In the genomic region with DNA sequence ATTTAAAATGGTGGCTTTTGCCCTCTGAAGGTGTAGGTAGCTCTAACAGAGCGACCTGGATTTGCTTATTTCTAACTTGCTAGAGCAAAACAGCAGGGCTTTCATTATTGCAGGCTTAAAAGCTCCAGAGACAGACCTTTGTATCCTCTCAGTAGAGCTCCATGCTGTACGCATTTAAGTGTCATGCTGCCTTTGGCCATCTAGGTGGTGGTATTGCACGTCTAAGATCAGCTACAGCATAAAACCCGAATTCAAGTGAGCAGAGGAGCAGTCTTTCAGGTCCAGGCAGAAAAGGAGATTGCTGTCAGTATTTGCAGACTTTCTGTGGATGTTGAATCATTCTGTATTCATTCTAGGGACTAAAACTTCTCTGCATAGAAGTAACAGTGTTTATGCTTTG, we compare ENCODE assay signal across 8 mouse cellular contexts. TPM values are rescaled to one million over a fixed set of nuclear protein-coding genes. Genes with fewer than 3 reads are reported as not detected.
DNase-seq lines count a peak whose midpoint lies in the region; ATAC-seq lines count a peak whose summit lies in the region.

No protein-coding gene starts in this region.

- DNase-seq in kidney, adult 11 months, result peak; percentile 65
- DNase-seq in ES-CJ7 (ENCODE audit: low read depth, low spot score), result peak; percentile 90
- DNase-seq in cerebellum, adult 9-10 months, result peak; percentile 58
- DNase-seq in layer of hippocampus, postnatal 10 days (ENCODE audit: low spot score in 2 of 2), result peak; percentile 46 to 69
- peak; percentile 68 for DNase-seq in mesoderm, embryonic 11.5 days (ENCODE audit: low read depth, low spot score)
- DNase-seq in thymus, postnatal 10 days (ENCODE audit: low spot score in 2 of 2), result peak; percentile 36 to 48

- no peak overlapping the region for H3K4me3 ChIP-seq in kidney, embryonic 15.5 days (replicated peaks)
- peak overlapping the region; percentile 25 for H3K4me3 ChIP-seq in heart, embryonic 12.5 days

- H3K9ac ChIP-seq in kidney, embryonic 15.5 days, result no peak overlapping the region
- no peak overlapping the region for H3K9ac ChIP-seq in heart, embryonic 12.5 days

- WGBS in kidney, embryonic 15.5 days, result 24% methylated on average over 4 of the region's 4 CpGs
- 27% methylated on average over 4 of the region's 4 CpGs for WGBS in heart, embryonic 12.5 days

- H3K27ac ChIP-seq in kidney, embryonic 15.5 days, result no peak overlapping the region
- H3K27ac ChIP-seq in heart, embryonic 12.5 days (ENCODE audit: poor library complexity, severe bottlenecking), result no peak overlapping the region

- H3K36me3 ChIP-seq in kidney, embryonic 15.5 days, result peaks cover 42% of the 10 kb centered on the region
- peaks cover 25% of the 10 kb centered on the region for H3K36me3 ChIP-seq in heart, embryonic 12.5 days

- H3K4me2 ChIP-seq in kidney, embryonic 15.5 days, result no peak overlapping the region
- H3K4me2 ChIP-seq in heart, embryonic 12.5 days, result peak overlapping the region; percentile 36

- no peak for ATAC-seq in kidney, embryonic 15.5 days (replicated peaks; ENCODE audit: low FRiP score)
- ATAC-seq in heart, embryonic 12.5 days (ENCODE audit: insufficient number of reproducible peaks, low FRiP score), result no peak

- no peaks in the 10 kb centered on the region for H3K27me3 ChIP-seq in kidney, embryonic 15.5 days
- no peaks in the 10 kb centered on the region for H3K27me3 ChIP-seq in heart, embryonic 12.5 days (replicated peaks)

- peaks cover 45% of the 10 kb centered on the region for H3K4me1 ChIP-seq in kidney, embryonic 15.5 days
- H3K4me1 ChIP-seq in heart, embryonic 12.5 days (replicated peaks), result peaks cover 37% of the 10 kb centered on the region

- no peaks in the 10 kb centered on the region for H3K9me3 ChIP-seq in kidney, embryonic 15.5 days (replicated peaks)
- H3K9me3 ChIP-seq in heart, embryonic 12.5 days (replicated peaks), result no peaks in the 10 kb centered on the region

RNA-seq across cellular contexts. Expression of gene Tor1aip1, which starts 6.7 kb away (rescaled TPM):
- polyA plus RNA-seq in kidney, embryonic 15.5 days (2015; fragmentation: Nextera tagmentation; extraction: Ambion mirVana), result 41.4 and 45.8 TPM in 2 replicates
- polyA plus RNA-seq in heart, embryonic 12.5 days (2016; fragmentation: Nextera tagmentation; extraction: Ambion mirVana), result 35.6 and 36.9 TPM in 2 replicates
- total RNA-seq in layer of hippocampus, postnatal 10 days (2021), result 10 to 100 TPM; 25.5 to 26.3 TPM

RNA-seq across cellular contexts. Expression of gene Tor1aip2, which starts 7.8 kb away (rescaled TPM):
- 112 and 114 TPM in 2 replicates for polyA plus RNA-seq in kidney, embryonic 15.5 days (2015; fragmentation: Nextera tagmentation; extraction: Ambion mirVana)
- polyA plus RNA-seq in heart, embryonic 12.5 days (2016; fragmentation: Nextera tagmentation; extraction: Ambion mirVana), result 93.3 and 100 TPM in 2 replicates
- 10 to 100 TPM; 57.8 to 59.5 TPM for total RNA-seq in layer of hippocampus, postnatal 10 days (2021)
